ENCODE assay signal across 18 mouse cellular contexts in the genomic region with DNA sequence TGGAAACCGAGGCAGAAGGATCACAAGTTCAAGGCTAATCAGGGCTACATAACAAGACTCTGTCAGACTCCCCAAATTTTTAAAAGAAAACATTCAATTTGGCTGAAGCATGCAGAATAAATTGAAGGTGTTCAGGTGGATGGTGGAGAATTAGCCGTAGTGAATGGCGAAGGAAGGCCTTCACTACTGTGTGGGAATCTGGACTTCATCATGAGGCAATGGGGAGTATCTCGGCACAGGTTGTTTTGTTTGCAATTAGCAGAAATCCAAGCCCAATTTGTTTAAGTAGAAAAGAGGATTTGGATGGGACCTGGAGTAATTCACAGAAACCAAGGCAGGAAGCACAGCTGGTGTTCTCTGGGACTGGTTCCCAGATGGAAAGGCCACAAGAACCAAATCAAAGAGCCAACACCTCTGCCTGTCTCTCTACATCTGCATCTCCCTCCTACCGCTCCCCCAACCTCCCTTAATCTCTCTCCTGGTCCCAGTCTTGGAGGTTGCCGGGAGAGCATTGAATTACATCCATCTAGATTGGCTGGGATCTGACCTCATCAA. TPM values are rescaled to one million over a fixed set of nuclear protein-coding genes. Genes with fewer than 3 reads are reported as not detected.
"Had no signal": no experiment of that assay in that cellular context is flagged by ENCODE, and none has a peak within 500 bp of the region (broad histone marks: within the 10 kb centered on the region; RNA-seq: fewer than 3 reads in every experiment).

No protein-coding gene starts in this region.

- H3K4me1 ChIP-seq: midbrain, embryonic 12.5 days had no signal

- H3K27me3 ChIP-seq: midbrain, embryonic 12.5 days; neural tube, embryonic 13.5 days; neural tube, embryonic 15.5 days had no signal

- H3K27ac ChIP-seq: midbrain, embryonic 10.5 days; neural tube, embryonic 13.5 days; neural tube, embryonic 15.5 days had no signal

- H3K9ac ChIP-seq: lung, embryonic 14.5 days; midbrain, embryonic 12.5 days; neural tube, embryonic 13.5 days; neural tube, embryonic 15.5 days had no signal

- H3K4me2 ChIP-seq: lung, embryonic 14.5 days; midbrain, embryonic 12.5 days; neural tube, embryonic 13.5 days; neural tube, embryonic 15.5 days had no signal

- H3K4me3 ChIP-seq: midbrain, embryonic 10.5 days; midbrain, embryonic 12.5 days; myocyte; neural tube, embryonic 13.5 days; neural tube, embryonic 15.5 days had no signal

- H3K36me3 ChIP-seq: midbrain, embryonic 12.5 days; neural tube, embryonic 13.5 days; neural tube, embryonic 15.5 days had no signal

- DNase-seq: lung, embryonic 14.5 days; lung, postnatal 10 days; lung, postnatal 4 days; midbrain, embryonic 14.5 days; retina, postnatal 1 day; right cerebral cortex, adult 18-20 months; right cerebral cortex, postnatal 25 days; right cerebral cortex, postnatal 4 days; spleen, adult 18-20 months; thymus, adult 18-20 months; thymus, postnatal 14 days; thymus, postnatal 36 days had no signal

- H3K9me3 ChIP-seq: midbrain, embryonic 10.5 days; midbrain, embryonic 12.5 days; neural tube, embryonic 13.5 days; neural tube, embryonic 15.5 days had no signal

RNA-seq across cellular contexts. Expression of gene Vit, which starts 43.7 kb away (rescaled TPM):
- total RNA-seq: megakaryocyte, adult 5-6 weeks had no signal
- polyA plus RNA-seq: lung, embryonic 14.5 days; myocyte had no signal
